8 mouse cellular contexts compared by ENCODE assay signal in genomic region chr4:135434395-135434789, GRCm38 (mm10). TPM values are rescaled to one million over a fixed set of nuclear protein-coding genes. Genes with fewer than 3 reads are reported as not detected.
A peak's percentile ranks its signal among the peaks of the same experiment; 100 is the strongest.
DNase-seq lines count a peak whose midpoint lies in the region; ATAC-seq and TF ChIP-seq lines count a peak whose summit lies in the region.

No protein-coding gene starts in this region.

- H3K36me3 ChIP-seq in embryonic facial prominence, embryonic 12.5 days: no peaks in the 10 kb centered on the region
- no peaks in the 10 kb centered on the region for H3K36me3 ChIP-seq in hindbrain, postnatal 0 days (ENCODE audit: insufficient read depth, low read length)
- no peaks in the 10 kb centered on the region for H3K36me3 ChIP-seq in myocyte (ENCODE audit: control insufficient read depth, insufficient read depth)

- no peak for TF ChIP-seq POLR2A in myocyte (IDR thresholded peaks at IDR 0.05; ENCODE audit: insufficient read length, low read depth)

- peaks cover 9% of the 10 kb centered on the region for H3K4me1 ChIP-seq in embryonic facial prominence, embryonic 12.5 days
- no peaks in the 10 kb centered on the region for H3K4me1 ChIP-seq in hindbrain, postnatal 0 days (ENCODE audit: insufficient read depth, low read length)

- H3K4me2 ChIP-seq in embryonic facial prominence, embryonic 12.5 days (replicated peaks): peak overlapping the region; percentile 92
- H3K4me2 ChIP-seq in hindbrain, postnatal 0 days (ENCODE audit: low read depth, low read length): peak overlapping the region; percentile 95
- peak overlapping the region; percentile 75 for H3K4me2 ChIP-seq in myocyte (ENCODE audit: low read depth)

- WGBS in embryonic facial prominence, embryonic 12.5 days: 22% methylated on average over 11 of the region's 11 CpGs
- 21% methylated on average over 11 of the region's 11 CpGs for WGBS in hindbrain, postnatal 0 days

- no peak overlapping the region for H3ac ChIP-seq in myocyte (ENCODE audit: control insufficient read depth, insufficient read length)

- DNase-seq in left cerebral cortex, adult 2 months (ENCODE audit: extremely low spot score in 1 of 2, low spot score in 2 of 2): no peak
- DNase-seq in left cerebral cortex, postnatal 10 days (ENCODE audit: extremely low spot score in 1 of 2, low spot score in 2 of 2): no peak
- peak; percentile 48 for DNase-seq in hindbrain, postnatal 0 days (ENCODE audit: low spot score)
- DNase-seq in thymus, postnatal 10 days (ENCODE audit: low spot score in 2 of 2): no peak
- DNase-seq in frontal cortex, postnatal 14 days (ENCODE audit: low spot score in 2 of 2): no peak
- DNase-seq in thymus, postnatal 25 days: no peak

- H3K9me3 ChIP-seq in embryonic facial prominence, embryonic 12.5 days: no peaks in the 10 kb centered on the region
- H3K9me3 ChIP-seq in hindbrain, postnatal 0 days (ENCODE audit: low read length): no peaks in the 10 kb centered on the region

- peak overlapping the region; percentile 69 for H3K4me3 ChIP-seq in left cerebral cortex, adult 2 months
- H3K4me3 ChIP-seq in embryonic facial prominence, embryonic 12.5 days: peak overlapping the region; percentile 79
- peak overlapping the region; percentile 66 for H3K4me3 ChIP-seq in hindbrain, postnatal 0 days (ENCODE audit: low read length)
- H3K4me3 ChIP-seq in myocyte: peak overlapping the region; percentile 32

- no peak for TF ChIP-seq CTCF in left cerebral cortex, adult 2 months (IDR thresholded peaks at IDR 0.05)
- TF ChIP-seq CTCF in hindbrain, postnatal 0 days (IDR thresholded peaks at IDR 0.05; ENCODE audit: low read depth): no peak

- intact Hi-C loops in left cerebral cortex, adult 2 months (cut with DNase I): loop anchor here (2.0 kb wide), 1 partner anchor 60 kb away; the partner anchor contains the start of genes Nipal3 and Stpg1
- intact Hi-C loops in left cerebral cortex, postnatal 10 days (cut with DNase I): no loop called here

- peak overlapping the region; percentile 87 for H3K9ac ChIP-seq in embryonic facial prominence, embryonic 12.5 days
- peak overlapping the region; percentile 81 for H3K9ac ChIP-seq in hindbrain, postnatal 0 days (replicated peaks; ENCODE audit: low read length)

- ATAC-seq in embryonic facial prominence, embryonic 12.5 days (ENCODE audit: insufficient number of reproducible peaks, insufficient read depth, low FRiP score, low TSS enrichment): no peak; the same call in 1 of the 2 replicates
- peak; percentile 71 for ATAC-seq in hindbrain, postnatal 0 days

- H3K27me3 ChIP-seq in embryonic facial prominence, embryonic 12.5 days: no peaks in the 10 kb centered on the region
- no peaks in the 10 kb centered on the region for H3K27me3 ChIP-seq in hindbrain, postnatal 0 days (ENCODE audit: insufficient read depth, low read length)
- H3K27me3 ChIP-seq in myocyte (ENCODE audit: control insufficient read depth, insufficient read depth, insufficient read length): no peaks in the 10 kb centered on the region

- no peaks in the 10 kb centered on the region for H3K79me2 ChIP-seq in myocyte (ENCODE audit: control insufficient read depth, insufficient read depth)

- H3K27ac ChIP-seq in left cerebral cortex, adult 2 months: peak overlapping the region; percentile 80
- H3K27ac ChIP-seq in embryonic facial prominence, embryonic 12.5 days: no peak overlapping the region
- H3K27ac ChIP-seq in hindbrain, postnatal 0 days: peak overlapping the region; percentile 84

TF ChIP-seq in myocyte, 11 proteins besides CTCF, POLR2A, EP300 and RAD21:
- TF ChIP-seq MAX (IDR thresholded peaks at IDR 0.05; ENCODE audit: low read depth) (no peak), TCF12 (IDR thresholded peaks at IDR 0.05; ENCODE audit: insufficient read depth, poor library complexity, severe bottlenecking) (no peak), POLR2AphosphoS2 (IDR thresholded peaks at IDR 0.05; ENCODE audit: insufficient read length, low read depth) (no peak), SRF (IDR thresholded peaks at IDR 0.05; ENCODE audit: control insufficient read depth, insufficient read length, low read depth) (no peak)

RNA-seq across cellular contexts. Expression of gene Rcan3, which starts 0.7 kb away (rescaled TPM):
- total RNA-seq in left cerebral cortex, adult 2 months (2021): 10 to 100 TPM; 24.4 to 30.8 TPM
- total RNA-seq in left cerebral cortex, postnatal 10 days (2021): 10 to 100 TPM; 47.6 to 54.9 TPM
- 14.6 and 17.2 TPM in 2 replicates for polyA plus RNA-seq in embryonic facial prominence, embryonic 12.5 days (2016; fragmentation: Nextera tagmentation; extraction: Ambion mirVana)
- 81.3 and 82.1 TPM in 2 replicates for total RNA-seq in hindbrain, postnatal 0 days (2014; rRNA removed)
- 56.3 and 58.4 TPM in 2 replicates for polyA plus RNA-seq in hindbrain, postnatal 0 days (2015; fragmentation: Nextera tagmentation; extraction: Ambion mirVana)
- polyA plus RNA-seq in myocyte (2012; fragmentation: generic; extraction: Trizol): 9.2 TPM

RNA-seq across cellular contexts. Expression of gene Ncmap, which starts 36.4 kb away (rescaled TPM):
- total RNA-seq in left cerebral cortex, adult 2 months (2021): 1 to 10 TPM in 1 of 2 experiments, under 1 TPM in 1; 0.65 to 1.6 TPM
- under 1 TPM; 0.36 to 0.54 TPM for total RNA-seq in left cerebral cortex, postnatal 10 days (2021)
- 3.5 and 3.9 TPM in 2 replicates for polyA plus RNA-seq in embryonic facial prominence, embryonic 12.5 days (2016; fragmentation: Nextera tagmentation; extraction: Ambion mirVana)
- total RNA-seq in hindbrain, postnatal 0 days (2014; rRNA removed): 0.75 and 6.9 TPM in 2 replicates
- polyA plus RNA-seq in hindbrain, postnatal 0 days (2015; fragmentation: Nextera tagmentation; extraction: Ambion mirVana): 1.5 and 2.1 TPM in 2 replicates
- polyA plus RNA-seq in myocyte (2012; fragmentation: generic; extraction: Trizol): 0.04 TPM
